In the genomic region with DNA sequence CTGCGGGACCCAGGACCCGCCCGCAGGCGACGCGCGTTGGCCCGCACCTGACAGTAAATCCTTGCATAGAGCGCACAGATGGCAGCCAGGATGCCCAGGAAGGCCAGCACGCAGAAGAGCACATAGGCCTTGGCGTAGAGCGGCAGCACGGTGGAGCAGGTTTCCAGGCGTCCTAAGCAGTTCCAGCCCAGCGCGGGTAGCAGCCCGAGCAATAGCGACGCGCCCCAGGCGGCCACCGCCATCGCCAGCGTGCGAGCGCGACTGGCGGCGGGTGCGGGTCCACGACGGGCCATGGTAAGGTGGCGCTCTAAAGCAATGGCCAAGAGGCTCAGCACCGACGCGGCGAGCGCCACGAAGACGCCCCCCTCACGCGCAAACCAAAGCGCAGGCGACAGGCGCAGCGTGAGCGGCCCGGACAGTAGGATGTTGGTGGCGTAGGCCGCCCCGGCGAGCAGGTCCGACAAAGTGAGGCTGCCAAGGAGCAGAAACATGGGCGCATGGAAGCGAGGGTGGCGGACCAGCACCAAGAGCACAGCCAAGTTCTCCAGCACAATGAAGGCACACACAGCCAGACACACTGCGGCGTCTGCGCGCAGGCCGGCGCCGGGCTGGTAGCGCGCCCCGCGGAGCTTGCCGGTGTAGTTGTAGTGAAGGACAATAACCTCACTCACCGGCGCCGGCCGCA, we compare ENCODE assay signal across 8 mouse cellular contexts. TPM values are rescaled to one million over a fixed set of nuclear protein-coding genes. Genes with fewer than 3 reads are reported as not detected.
DNase-seq lines count a peak whose midpoint lies in the region; ATAC-seq and TF ChIP-seq lines count a peak whose summit lies in the region.

No protein-coding gene starts in this region.

- H3K9me3 ChIP-seq in limb, embryonic 12.5 days = peaks cover 4% of the 10 kb centered on the region
- H3K9me3 ChIP-seq in neural tube, embryonic 14.5 days (ENCODE audit: control insufficient read depth, low read length) = no peaks in the 10 kb centered on the region

- peaks cover 18% of the 10 kb centered on the region for H3K27me3 ChIP-seq in spleen, adult 2 months (ENCODE audit: control insufficient read depth, insufficient read depth, low read length)
- peaks cover 78% of the 10 kb centered on the region for H3K27me3 ChIP-seq in limb, embryonic 12.5 days
- H3K27me3 ChIP-seq in neural tube, embryonic 14.5 days (ENCODE audit: control insufficient read depth, insufficient read depth, low read length) = peaks cover 42% of the 10 kb centered on the region

- no peak for TF ChIP-seq POLR2A in spleen, adult 2 months (IDR thresholded peaks at IDR 0.05; ENCODE audit: low read depth, low read length)

- H3K4me2 ChIP-seq in limb, embryonic 12.5 days = peak overlapping the region; percentile 93
- peak overlapping the region; percentile 74 for H3K4me2 ChIP-seq in neural tube, embryonic 14.5 days (ENCODE audit: low read depth, low read length)

- TF ChIP-seq CTCF in spleen, adult 2 months (IDR thresholded peaks at IDR 0.05; ENCODE audit: extremely low read depth, insufficient read depth, insufficient read length, insufficient replicate concordance) = no peak

- WGBS in spleen, adult 2 months = 2% methylated on average over 72 of the region's 72 CpGs
- under 1% methylated on average over 72 of the region's 72 CpGs for WGBS in limb, embryonic 12.5 days
- under 1% methylated on average over 70 of the region's 72 CpGs for WGBS in neural tube, embryonic 14.5 days

- peaks cover 9% of the 10 kb centered on the region for H3K4me1 ChIP-seq in spleen, adult 2 months (ENCODE audit: control insufficient read depth, insufficient read depth, insufficient read length)
- peaks cover 26% of the 10 kb centered on the region for H3K4me1 ChIP-seq in limb, embryonic 12.5 days (replicated peaks)
- H3K4me1 ChIP-seq in neural tube, embryonic 14.5 days (ENCODE audit: control insufficient read depth, insufficient read depth, low read length) = peaks cover 12% of the 10 kb centered on the region

- H3K27ac ChIP-seq in spleen, adult 2 months (ENCODE audit: insufficient read depth, low read length) = no peak overlapping the region
- no peak overlapping the region for H3K27ac ChIP-seq in limb, embryonic 12.5 days
- H3K27ac ChIP-seq in neural tube, embryonic 14.5 days (ENCODE audit: low read depth, low read length) = peak overlapping the region; percentile 64

- 0 out of 2 replicates have a peak, but pooled peaks have one; percentile 13 for ATAC-seq in granulocyte monocyte progenitor cell, adult 5-6 weeks (replicated peaks; ENCODE audit: poor library complexity, severe bottlenecking)
- ATAC-seq in limb, embryonic 12.5 days (ENCODE audit: insufficient number of reproducible peaks, insufficient read depth, low FRiP score, low TSS enrichment, low read depth) = no peak
- peak; percentile 75 for ATAC-seq in neural tube, embryonic 14.5 days (ENCODE audit: low read depth)

- no peaks in the 10 kb centered on the region for H3K36me3 ChIP-seq in spleen, adult 2 months (ENCODE audit: control insufficient read depth, insufficient read depth, low read length)
- no peaks in the 10 kb centered on the region for H3K36me3 ChIP-seq in limb, embryonic 12.5 days
- no peaks in the 10 kb centered on the region for H3K36me3 ChIP-seq in neural tube, embryonic 14.5 days (ENCODE audit: control insufficient read depth, insufficient read depth, low read length)

- H3K9ac ChIP-seq in limb, embryonic 12.5 days (replicated peaks) = peak overlapping the region; percentile 59
- peak overlapping the region; percentile 60 for H3K9ac ChIP-seq in neural tube, embryonic 14.5 days (replicated peaks; ENCODE audit: low read depth, low read length)

- DNase-seq in adrenal gland, postnatal 10 days = peak; percentile 33
- no peak for DNase-seq in adrenal gland, adult 18-20 months (ENCODE audit: low spot score in 2 of 2)
- DNase-seq in spleen, adult 2 months (ENCODE audit: low read depth in 1 of 2, low spot score in 2 of 2) = no peak
- DNase-seq in spleen, adult 12 weeks (ENCODE audit: low spot score) = no peak
- no peak for DNase-seq in ovary, postnatal 10 days (ENCODE audit: low spot score)

- H3K4me3 ChIP-seq in spleen, adult 2 months (ENCODE audit: extremely low read depth, insufficient read depth, insufficient read length) = peak overlapping the region; percentile 27; the same call in 1 of the 2 replicates
- H3K4me3 ChIP-seq in limb, embryonic 12.5 days (replicated peaks) = peak overlapping the region; percentile 53
- H3K4me3 ChIP-seq in neural tube, embryonic 14.5 days (ENCODE audit: low read depth, low read length) = peak overlapping the region; percentile 41

RNA-seq across cellular contexts. Expression of gene S1pr5, which starts 3.7 kb away (rescaled TPM):
- total RNA-seq in adrenal gland, postnatal 10 days (2021) = 1 to 10 TPM; 1.4 to 1.7 TPM
- total RNA-seq in adrenal gland, adult 18-20 months (2021) = 1 to 10 TPM in 1 of 2 experiments, under 1 TPM in 1; 0.50 to 1.0 TPM
- 12.2 and 21.3 TPM in 2 replicates for polyA plus RNA-seq in spleen, adult 2 months (2012; rRNA removed)
- total RNA-seq in granulocyte monocyte progenitor cell, adult 5-6 weeks (2014; fragmentation: Nextera tagmentation) = not detected in 2 replicates
- total RNA-seq in granulocyte monocyte progenitor cell, adult 5-6 weeks (2017) = 0.21 and 0.56 TPM in 2 replicates
- 0.31 and 0.63 TPM in 2 replicates for polyA plus RNA-seq in limb, embryonic 12.5 days (2016; fragmentation: Nextera tagmentation; extraction: Ambion mirVana)
- polyA plus RNA-seq in neural tube, embryonic 14.5 days (2014; fragmentation: Nextera tagmentation; extraction: Ambion mirVana) = 4.2 and 5.0 TPM in 2 replicates

RNA-seq across cellular contexts. Expression of gene Keap1, which starts 5.4 kb away (rescaled TPM):
- 10 to 100 TPM; 39.4 to 45.8 TPM for total RNA-seq in adrenal gland, postnatal 10 days (2021)
- total RNA-seq in adrenal gland, adult 18-20 months (2021) = 10 to 100 TPM; 44.9 to 51.2 TPM
- polyA plus RNA-seq in spleen, adult 2 months (2012; rRNA removed) = 55.4 and 78.4 TPM in 2 replicates
- 28.8 TPM in 2 replicates for total RNA-seq in granulocyte monocyte progenitor cell, adult 5-6 weeks (2014; fragmentation: Nextera tagmentation)
- 31.9 and 33.5 TPM in 2 replicates for total RNA-seq in granulocyte monocyte progenitor cell, adult 5-6 weeks (2017)
- polyA plus RNA-seq in limb, embryonic 12.5 days (2016; fragmentation: Nextera tagmentation; extraction: Ambion mirVana) = 64.7 and 65.2 TPM in 2 replicates
- polyA plus RNA-seq in neural tube, embryonic 14.5 days (2014; fragmentation: Nextera tagmentation; extraction: Ambion mirVana) = 34.2 and 43.6 TPM in 2 replicates

RNA-seq across cellular contexts. Expression of gene Atg4d, which starts 20.5 kb away (rescaled TPM):
- 10 to 100 TPM; 45.4 to 48.1 TPM for total RNA-seq in adrenal gland, postnatal 10 days (2021)
- total RNA-seq in adrenal gland, adult 18-20 months (2021) = 10 to 100 TPM; 39.9 to 52.6 TPM
- 44.8 and 48.4 TPM in 2 replicates for polyA plus RNA-seq in spleen, adult 2 months (2012; rRNA removed)
- total RNA-seq in granulocyte monocyte progenitor cell, adult 5-6 weeks (2014; fragmentation: Nextera tagmentation) = 6.4 and 8.9 TPM in 2 replicates
- 5.5 and 5.9 TPM in 2 replicates for total RNA-seq in granulocyte monocyte progenitor cell, adult 5-6 weeks (2017)
- polyA plus RNA-seq in limb, embryonic 12.5 days (2016; fragmentation: Nextera tagmentation; extraction: Ambion mirVana) = 29.8 and 34.9 TPM in 2 replicates
- polyA plus RNA-seq in neural tube, embryonic 14.5 days (2014; fragmentation: Nextera tagmentation; extraction: Ambion mirVana) = 50.4 and 50.5 TPM in 2 replicates

RNA-seq across cellular contexts. Expression of gene Kri1, which starts 43.2 kb away (rescaled TPM):
- 10 to 100 TPM; 28.8 to 38.4 TPM for total RNA-seq in adrenal gland, postnatal 10 days (2021)
- 10 to 100 TPM; 31.1 to 34.9 TPM for total RNA-seq in adrenal gland, adult 18-20 months (2021)
- 40.8 and 43.1 TPM in 2 replicates for polyA plus RNA-seq in spleen, adult 2 months (2012; rRNA removed)
- total RNA-seq in granulocyte monocyte progenitor cell, adult 5-6 weeks (2014; fragmentation: Nextera tagmentation) = 50.9 and 56.3 TPM in 2 replicates
- 59.5 and 86.0 TPM in 2 replicates for total RNA-seq in granulocyte monocyte progenitor cell, adult 5-6 weeks (2017)
- polyA plus RNA-seq in limb, embryonic 12.5 days (2016; fragmentation: Nextera tagmentation; extraction: Ambion mirVana) = 18.1 and 22.2 TPM in 2 replicates
- 14.2 and 16.4 TPM in 2 replicates for polyA plus RNA-seq in neural tube, embryonic 14.5 days (2014; fragmentation: Nextera tagmentation; extraction: Ambion mirVana)

RNA-seq across cellular contexts. Expression of gene Cdkn2d, which starts 46.6 kb away (rescaled TPM):
- 10 to 100 TPM; 16.8 to 23.8 TPM for total RNA-seq in adrenal gland, postnatal 10 days (2021)
- 10 to 100 TPM in 1 of 2 experiments, 1 to 10 TPM in 1; 9.1 to 11.8 TPM for total RNA-seq in adrenal gland, adult 18-20 months (2021)
- 87.4 and 115 TPM in 2 replicates for polyA plus RNA-seq in spleen, adult 2 months (2012; rRNA removed)
- 11.0 and 12.9 TPM in 2 replicates for total RNA-seq in granulocyte monocyte progenitor cell, adult 5-6 weeks (2014; fragmentation: Nextera tagmentation)
- total RNA-seq in granulocyte monocyte progenitor cell, adult 5-6 weeks (2017) = 15.4 and 16.7 TPM in 2 replicates
- 46.1 and 46.9 TPM in 2 replicates for polyA plus RNA-seq in limb, embryonic 12.5 days (2016; fragmentation: Nextera tagmentation; extraction: Ambion mirVana)
- polyA plus RNA-seq in neural tube, embryonic 14.5 days (2014; fragmentation: Nextera tagmentation; extraction: Ambion mirVana) = 113 and 125 TPM in 2 replicates

Comparison
In these comparisons a context has a peak if more than half of its experiments do, and no peak if none do; other contexts are left out.
1. RNA of gene Atg4d, which starts 20.5 kb away (total RNA-seq): 39.9 to 52.6 TPM in adrenal gland, adult 18-20 months and 45.4 to 48.1 TPM in adrenal gland, postnatal 10 days; 5.5 to 8.9 TPM in granulocyte monocyte progenitor cell, adult 5-6 weeks; every median in the first group is over 4 times any median in the second.
2. Peak in every context shown above with its lines, with median percentiles within 50 percentile points of each other: H3K4me3 ChIP-seq.